Mouse (Mus musculus) gastrocnemius, postnatal 14 days (tissue): ENCODE measurements around the gene Snx25. TPM values are rescaled to one million over a fixed set of nuclear protein-coding genes. Genes with fewer than 3 reads are reported as not detected.
"Not testable (repeated sequence)": the region's sequence is repeated elsewhere in the genome, so short reads cannot be mapped to it uniquely, and the experiment has no call there.

Experiments
- DNase-seq: peaks from one replicate; pipeline ENCODE4 v3.0.0; 2021; ENCODE audit warnings: mixed read lengths
- intact Hi-C: fragments of 180-260 bp; cut with DNase I; formaldehyde crosslinking; loops from one replicate; pipeline ENCODE4 v1.15.1; 2025; ENCODE audit warnings: low total_unique reads
- total RNA-seq, 2 experiments: library from RNA; stranded (reverse); gene quantifications; 2 replicates each; pipeline ENCODE4 v1.2.3; 2021

Snx25 gene
- total RNA-seq, 2 experiments from 2014 or later, result 6.0 to 6.1 TPM

DNA sequence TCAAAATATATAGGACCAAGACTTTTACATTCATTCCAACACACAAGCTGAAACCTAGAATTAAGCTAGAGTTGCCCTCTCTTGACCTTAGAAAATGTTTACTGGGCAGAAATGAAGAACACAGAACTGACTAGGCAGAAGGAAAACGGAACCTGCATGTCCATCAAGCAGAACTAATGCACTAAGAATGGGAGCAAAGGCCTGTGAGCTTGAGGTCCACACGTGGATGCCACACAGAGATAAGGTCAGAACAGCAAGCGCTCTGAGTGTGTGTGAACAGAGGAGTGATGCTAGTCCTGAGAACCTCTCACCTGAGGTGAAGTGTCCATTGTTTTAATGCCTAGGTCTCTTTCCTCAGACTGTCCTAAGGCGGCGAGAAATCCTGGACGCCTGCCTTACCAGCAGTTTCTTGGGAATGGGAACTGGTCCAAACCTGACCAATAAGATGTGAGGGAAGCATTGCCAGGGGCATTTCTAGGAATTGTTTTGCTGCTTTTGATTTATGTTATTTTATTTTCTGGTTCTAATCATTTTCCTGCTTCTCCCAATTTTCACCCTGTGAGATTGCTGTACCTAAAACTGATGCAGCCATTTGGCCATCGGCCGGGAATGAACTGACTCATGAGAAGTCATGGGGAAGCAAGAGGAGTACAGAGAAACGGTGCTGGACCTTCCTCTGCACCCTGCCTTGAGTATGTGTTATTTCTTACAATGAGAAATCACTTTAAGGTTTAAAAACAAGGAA, 11.4 kb downstream of the Snx25 start:
- intact Hi-C loops, result no loop called here
- no peak for DNase-seq

DNA sequence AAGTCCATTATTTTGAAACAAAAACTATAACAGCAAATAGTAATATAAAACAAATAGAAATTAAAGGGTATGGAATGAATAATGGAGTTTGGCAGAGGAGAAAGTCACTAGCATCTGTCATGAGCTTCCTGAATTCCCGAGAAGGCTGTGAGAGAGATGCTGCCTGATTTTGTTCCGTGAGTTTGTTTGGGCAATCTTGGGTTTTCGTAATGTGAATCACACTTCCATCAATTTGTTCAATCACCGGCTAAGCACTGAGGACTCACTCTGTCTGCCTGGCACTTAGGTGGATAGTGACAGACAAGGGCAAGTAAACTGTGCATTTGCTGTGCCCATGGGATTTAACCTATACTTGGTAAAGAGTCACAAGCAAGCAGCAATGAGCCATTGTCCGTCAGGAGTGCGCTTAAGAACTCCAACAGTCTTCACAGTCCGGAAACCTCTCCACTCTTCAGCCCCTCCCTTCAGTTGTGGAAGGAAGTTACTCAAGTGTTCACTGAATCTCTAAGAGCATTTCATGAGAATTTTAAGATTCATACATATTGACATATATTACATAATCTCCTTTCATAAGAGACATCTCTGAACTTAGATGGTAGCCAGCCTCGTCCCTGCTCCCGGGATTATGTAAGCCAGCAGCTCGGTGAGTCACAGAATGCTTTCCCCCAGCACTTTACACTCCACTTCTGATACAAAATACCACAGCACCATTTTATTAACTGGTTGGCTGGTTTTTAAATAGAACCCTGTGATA, 13.9 kb downstream of the Snx25 start:
- no peak for DNase-seq
- intact Hi-C loops, result no loop called here

DNA sequence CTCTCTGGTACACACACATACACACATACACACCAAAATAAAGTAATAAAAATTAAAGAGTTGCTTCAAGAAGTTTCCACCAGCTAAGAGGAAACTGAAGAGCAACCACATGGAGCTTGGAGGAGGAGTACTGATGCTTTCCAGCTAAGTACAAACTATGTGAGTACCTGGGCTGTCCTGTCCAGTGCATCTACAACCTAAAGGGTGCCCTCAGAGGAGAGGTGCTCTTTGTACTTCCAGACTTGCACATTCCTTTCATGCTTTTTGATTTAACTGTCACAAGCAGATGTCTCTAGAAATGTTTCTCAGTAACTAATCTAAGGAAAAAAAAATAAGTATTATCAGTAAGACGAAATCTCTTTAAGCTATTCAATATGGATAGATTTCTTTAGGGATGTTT, 14.6 kb downstream of the Snx25 start:
- DNase-seq, result no peak
- intact Hi-C loops, result no loop called here

DNA sequence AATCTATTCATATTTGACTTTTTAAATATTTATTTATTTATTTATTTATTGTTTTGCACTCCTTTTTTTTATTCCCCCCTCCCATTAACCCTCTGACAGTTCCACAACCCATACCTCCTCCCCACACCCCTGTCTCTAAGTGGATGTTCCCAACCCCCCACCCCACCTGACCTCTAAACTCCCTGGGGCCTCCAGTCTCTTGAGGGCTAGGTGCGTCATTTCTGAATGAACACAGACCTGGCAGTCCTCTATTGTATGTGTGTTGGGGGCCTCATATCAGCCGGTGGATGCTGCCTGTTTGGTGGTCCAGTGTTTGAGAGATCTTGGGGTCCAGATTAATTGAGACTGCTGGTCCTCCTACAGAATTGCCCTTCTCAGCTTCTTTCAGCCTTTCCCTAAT, 16.4 kb downstream of the Snx25 start:
- DNase-seq, intact Hi-C loops: not testable (repeated sequence)

DNA sequence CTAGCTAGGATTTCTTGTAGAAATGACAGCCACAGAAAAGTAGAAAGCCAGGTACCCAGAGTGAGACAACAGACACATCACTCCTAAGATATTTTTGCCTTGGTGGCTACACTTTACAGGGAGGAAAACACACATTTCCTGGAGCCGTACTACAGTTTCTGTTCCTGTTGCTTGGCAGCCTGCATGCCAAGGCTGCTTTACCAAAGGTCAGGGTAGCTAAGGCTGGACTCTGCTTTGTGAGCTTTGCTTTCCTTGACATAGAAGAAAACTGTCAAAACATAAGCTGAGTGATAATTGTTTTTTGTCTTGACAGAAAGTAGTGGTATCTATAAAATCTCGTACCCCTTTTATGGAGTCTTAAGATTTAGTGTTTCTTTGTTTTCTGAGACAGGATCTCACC, 21.5 kb downstream of the Snx25 start:
- no peak for DNase-seq
- intact Hi-C loops, result no loop called here

DNA sequence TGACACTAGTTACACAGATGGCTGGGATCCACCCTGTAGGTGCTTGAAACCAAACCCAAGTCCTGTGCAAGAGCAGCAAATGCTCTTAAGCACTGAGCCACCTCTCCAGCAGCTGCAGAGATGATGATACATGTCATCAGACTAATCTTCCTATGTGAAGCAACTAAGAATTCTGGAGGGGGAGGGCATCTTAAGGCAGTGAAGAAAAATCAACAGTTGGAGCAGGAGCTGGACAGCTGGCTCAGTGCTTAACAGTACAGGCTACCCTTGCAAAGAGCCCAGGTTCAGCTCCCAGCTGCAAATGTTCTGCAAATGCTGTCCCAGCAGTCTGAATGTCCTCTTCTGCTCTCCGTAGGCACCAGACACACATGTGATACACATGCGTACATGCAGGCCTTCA, 29.5 kb downstream of the Snx25 start:
- DNase-seq, result no peak
- intact Hi-C loops, result no loop called here

DNA sequence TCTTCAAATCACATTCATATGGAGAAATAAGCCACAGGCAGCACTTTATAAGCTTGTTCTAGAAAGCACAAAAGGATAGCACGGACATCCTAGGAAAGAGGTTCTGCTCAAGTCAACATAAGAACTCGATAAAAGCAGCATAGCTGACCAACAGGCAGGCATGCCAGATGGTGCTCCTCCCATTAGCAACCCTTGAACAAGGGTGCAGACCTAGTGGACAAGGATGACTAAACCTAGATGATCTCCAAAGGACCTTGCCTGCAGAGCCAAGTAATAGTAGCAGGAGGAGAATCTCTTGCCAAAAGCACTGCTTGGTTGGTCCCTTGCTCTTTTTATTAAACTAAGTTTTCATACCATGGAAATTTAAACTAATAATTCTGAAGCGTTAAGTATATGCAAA, 32.8 kb downstream of the Snx25 start:
- no peak for DNase-seq
- intact Hi-C loops, result no loop called here

DNA sequence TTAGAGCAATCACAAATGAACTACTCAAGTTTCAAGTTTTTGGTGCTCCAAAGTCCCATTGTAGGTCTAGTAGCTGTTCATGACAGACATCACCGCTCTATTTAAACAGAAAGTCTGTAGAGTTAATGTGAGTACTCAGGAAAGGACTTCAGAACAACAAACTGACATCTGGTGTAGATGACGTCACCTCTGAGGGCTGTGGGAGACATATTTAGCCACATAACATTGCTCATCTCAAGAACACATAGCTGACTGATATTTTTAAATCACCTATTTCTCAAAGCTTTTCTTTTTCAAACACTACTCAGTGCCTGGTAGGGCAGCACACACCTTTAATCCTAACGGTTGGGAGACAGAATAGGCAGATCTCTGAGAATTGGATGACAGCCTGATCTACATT, 34.8 kb downstream of the Snx25 start:
- DNase-seq, result no peak
- intact Hi-C loops, result no loop called here

DNA sequence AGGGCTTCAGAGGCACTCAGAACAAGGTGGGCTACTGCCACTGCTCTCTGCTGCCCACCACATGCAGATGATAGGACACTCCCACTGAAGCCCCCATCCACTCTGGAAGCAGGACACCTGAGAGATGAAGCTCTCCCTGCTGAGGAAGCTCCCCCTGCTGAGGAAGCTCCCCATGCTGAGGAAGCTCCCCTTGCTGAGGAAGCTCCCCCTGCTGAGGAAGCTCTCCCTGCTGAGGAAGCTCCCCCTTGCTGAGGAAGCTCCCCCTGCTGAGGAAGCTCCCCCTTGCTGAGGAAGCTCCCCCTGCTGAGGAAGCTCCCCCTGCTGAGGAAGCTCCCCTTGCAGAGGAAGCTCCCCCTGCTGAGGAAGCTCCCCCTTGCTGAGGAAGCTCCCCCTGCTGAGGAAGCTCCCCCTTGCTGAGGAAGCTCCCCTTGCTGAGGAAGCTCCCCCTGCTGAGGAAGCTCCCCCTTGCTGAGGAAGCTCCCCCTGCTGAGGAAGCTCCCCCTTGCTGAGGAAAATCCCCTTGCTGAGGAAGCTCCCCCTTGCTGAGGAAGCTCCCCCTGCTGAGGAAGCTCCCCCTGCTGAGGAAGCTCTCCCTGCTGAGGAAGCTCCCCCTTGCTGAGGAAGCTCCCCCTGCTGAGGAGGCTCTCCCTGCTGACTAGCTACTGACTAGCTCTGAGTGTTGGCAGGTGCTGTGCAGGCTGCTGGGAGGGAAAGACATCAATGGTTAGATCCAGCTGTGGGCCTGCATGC, 38.4 kb downstream of the Snx25 start:
- DNase-seq, intact Hi-C loops: not testable (repeated sequence)

DNA sequence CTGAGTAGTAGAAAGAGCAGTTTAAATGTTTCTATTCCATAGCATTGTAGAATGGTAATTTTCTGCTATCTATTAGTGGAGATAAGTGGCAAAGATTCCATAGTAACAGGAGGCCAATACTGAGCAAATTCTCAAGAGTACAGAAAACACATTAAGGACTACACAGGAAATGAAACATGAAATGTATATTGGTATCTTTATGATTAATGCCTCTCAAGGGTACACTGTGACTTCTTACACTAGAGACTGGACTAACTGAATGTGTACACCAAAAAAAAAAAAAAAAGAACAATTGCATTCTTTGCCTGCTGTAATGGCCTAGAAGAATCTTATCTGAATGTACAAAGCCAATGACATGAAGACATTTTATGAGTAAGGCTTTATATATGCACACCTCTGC, 44.3 kb downstream of the Snx25 start:
- intact Hi-C loops, result no loop called here
- DNase-seq, result no peak

DNA sequence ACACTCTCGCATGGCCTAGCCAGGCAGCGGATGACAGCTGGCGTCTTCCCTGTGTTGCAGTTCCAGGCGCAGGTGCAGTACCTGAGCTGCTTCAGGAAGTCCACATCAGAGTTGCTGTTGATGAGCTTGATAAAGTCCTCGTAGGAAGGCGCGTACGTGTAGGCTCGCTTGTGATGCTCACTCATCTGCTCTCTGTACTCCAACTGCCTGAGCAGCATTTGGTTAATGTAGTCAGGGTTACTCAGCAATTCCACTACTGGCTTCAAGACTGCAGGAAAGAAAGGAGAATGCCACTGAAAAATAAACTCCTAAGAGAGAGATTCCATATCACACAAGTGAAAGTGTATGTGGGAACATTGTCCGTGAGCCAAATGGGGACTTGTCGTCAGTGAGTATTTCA, 48.5 kb downstream of the Snx25 start:
- intact Hi-C loops, result no loop called here
- no peak for DNase-seq

DNA sequence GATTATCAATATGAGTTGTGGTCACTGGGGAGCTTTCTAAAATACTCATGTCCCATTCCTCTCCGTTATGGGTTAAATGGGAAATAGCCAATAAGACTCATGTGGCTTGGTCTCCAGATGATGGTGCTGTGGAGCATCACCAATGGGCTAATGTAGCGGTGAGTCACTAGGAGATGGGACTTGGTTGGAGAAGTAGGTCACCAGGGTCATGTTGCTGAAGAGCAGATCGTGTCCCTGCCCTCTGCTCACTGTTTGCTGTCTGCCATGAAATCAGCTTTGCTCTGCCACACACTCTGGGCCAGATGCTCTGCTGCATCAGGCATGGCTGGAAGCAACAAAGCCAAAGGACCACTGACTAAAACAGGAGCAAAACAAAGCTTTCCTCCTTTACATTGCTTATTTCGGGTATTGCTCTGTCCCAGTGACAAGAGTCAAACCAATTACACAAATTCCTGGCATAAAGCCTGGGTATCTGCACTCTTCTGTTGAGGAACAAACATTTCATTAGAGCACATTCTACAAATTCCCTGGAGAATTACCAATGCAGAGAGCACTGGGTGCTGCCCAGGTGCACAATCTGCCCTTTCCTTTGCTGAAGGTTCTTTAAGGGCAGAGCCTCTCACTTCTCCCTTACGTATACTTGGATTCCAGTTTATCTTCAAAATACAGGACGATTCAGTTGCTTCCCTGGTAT, 59.1 kb downstream of the Snx25 start:
- intact Hi-C loops, result no loop called here

DNA sequence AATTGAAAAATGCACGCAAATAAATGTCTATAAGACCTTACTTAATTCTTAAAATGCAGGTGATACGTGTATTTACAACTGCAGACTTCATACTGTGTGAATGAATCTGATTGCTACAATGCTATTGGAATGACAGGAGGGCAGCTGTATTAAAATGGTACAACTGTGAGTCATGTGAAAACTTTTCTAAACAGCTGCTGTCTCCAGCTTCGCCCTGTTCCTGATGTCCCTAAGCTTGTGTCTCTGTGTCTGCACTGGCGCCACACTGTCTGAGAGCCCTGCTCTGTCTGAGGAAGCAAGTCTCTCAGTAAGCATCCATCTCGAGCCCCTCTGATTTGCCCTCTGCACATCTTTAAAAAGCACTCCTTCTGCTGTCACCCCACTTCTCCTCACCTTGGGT, 68.8 kb downstream of the Snx25 start:
- intact Hi-C loops, result no loop called here
- no peak for DNase-seq

More for the DNA sequence above, 59.1 kb downstream of the Snx25 start:
- no peak for DNase-seq

DNA sequence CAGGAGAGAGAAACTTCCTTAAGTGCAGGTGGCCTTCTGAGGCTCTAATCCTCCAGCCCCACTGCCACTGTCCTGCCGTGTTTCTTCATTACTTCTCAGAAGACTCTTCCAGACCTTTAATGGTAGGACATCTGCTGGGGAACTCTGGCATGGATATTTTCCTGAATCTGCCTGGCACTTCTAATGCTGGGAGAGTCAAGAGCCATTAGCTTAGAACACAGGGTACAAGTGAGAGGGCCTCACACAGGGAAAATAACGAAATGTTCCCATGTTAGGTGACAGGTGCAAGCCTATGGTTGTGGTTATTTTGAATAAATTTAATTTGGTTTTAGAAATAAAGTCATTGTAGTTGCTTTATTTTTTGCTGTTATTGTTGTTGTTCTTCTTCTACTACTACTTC, 70.9 kb downstream of the Snx25 start:
- intact Hi-C loops, result no loop called here
- DNase-seq, result no peak

DNA sequence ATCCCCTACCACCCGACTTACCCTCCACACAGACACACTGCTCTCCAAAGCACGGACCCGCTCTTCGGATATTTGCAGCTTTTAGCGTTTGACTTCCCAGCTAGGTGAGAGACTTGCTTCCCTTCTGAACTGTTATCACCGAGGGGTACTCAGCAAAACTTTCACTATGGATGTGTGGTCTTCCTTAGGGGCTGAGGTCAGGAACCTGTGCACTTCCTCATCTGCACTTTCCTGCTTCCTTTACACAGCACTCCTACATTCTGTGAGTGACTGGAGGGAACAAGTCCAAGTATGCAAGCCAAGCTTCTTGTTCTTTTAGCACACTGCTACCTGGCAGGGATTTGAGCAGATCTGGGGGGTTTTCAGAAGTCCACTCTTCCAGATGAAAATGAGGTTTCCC, 73.1 kb downstream of the Snx25 start:
- intact Hi-C loops, result no loop called here
- no peak for DNase-seq

DNA sequence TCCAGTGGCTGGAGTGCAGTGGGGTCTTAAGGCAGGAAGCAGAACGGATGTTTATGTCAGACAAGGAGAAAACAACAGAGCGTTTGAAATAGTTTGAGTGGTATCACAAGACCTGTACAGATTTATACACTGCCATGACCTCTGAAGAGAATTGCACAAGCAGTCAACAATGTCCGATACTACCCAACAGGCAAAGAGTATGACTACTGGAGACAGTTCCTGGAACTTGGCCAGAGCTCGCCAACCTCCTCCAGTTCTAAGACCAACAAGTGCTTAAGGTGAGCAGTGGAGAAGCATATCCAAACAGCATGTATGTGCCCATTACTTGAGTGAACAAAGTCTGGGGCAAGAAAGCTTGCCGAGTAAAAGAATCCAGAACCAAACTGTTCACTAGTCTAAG, 76.7 kb downstream of the Snx25 start:
- DNase-seq, result no peak
- intact Hi-C loops, result no loop called here

DNA sequence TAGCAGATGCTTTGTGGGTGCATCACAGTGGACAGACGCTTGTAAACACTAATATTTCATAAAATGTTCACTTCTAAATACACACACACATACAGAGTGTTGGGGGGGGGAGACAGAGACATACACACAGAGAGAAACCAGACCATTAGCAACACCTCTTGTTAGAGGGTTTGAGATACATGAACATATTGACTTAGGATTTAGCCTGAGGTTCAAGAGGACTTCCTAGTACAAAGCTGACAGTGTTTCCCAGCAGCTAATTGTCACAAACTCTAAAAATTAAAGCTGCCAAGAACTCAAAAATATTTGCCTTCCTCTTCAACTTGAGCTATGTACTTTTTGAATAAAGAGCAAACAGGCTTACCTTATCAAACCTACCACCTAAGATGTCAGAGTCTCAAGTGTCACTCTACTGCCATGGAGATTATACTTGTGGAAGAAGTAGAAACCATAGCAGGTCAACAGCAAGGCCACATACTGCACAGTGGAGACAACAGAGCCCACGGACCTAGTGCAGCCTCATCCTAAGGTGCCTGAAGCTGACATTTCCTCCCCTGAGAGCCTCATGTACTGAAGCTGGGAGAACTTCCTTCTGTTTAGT, 78.3 kb downstream of the Snx25 start:
- intact Hi-C loops, result no loop called here
- DNase-seq, result no peak

DNA sequence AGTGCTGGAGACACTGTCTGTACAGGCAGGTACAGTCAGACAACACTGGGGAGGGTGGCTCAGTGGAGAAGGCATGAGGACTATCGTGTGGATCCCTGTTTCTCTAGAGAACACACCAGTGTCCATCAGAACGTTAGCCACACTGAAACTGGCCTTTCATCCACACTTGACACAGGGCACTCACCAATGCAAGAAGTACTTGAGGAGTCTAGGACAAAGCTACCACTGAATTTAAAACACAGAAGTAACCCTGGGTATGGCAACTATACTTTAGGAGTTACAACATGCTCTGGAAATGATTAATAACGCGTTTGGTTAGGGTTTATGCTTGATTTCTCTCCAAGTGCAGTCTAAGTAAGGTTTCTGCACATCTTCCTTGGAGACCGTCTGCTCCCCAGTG, 79.2 kb downstream of the Snx25 start:
- no peak for DNase-seq
- intact Hi-C loops, result no loop called here

DNA sequence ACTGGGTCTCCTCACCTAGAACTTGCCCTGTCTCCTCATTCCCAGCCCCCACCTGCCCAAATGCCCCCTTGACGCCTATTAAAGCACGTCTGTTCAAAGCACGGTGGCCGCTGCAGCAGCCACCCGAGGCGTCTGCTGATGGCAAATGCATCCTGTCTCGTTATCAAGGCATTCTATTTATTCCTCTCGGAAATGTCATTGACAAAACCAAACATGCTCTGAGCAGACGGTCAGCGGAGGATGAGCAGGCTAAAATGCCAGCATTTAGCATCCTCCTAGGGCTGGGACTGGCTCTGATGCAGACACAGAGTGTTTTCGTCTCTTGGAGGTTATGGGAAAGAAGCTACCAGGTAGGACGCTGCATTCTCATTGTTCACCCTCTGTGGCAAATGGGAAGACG, 111.7 kb downstream of the Snx25 start:
- intact Hi-C loops, result no loop called here
- DNase-seq, result no peak

DNA sequence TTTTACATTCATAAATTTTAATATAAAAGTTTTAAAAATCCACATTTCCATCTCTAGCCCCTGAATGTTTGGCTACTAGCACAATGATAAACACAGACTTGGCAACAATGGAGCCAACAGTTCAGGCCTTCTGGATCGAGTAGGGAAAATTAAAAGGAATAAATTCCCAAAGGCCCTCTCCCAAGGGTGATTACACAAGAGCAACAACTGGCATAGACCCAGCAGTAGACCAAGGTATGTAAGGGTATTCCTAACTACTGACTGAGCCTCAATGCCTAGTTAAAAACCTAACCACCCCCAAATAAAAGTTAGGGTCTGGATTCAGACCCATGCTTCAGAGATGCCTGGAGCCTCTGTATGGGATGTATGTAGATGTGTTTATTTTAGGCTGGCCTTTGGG, 112.3 kb downstream of the Snx25 start:
- intact Hi-C loops, result no loop called here
- no peak for DNase-seq
